Mouse (Mus musculus) C2C12 (cell line): ENCODE results near the gene Krtap15.

Experiments used
- CEBPB ChIP-seq: IDR thresholded peaks from one replicate; pipeline ENCODE4 v1.6.1; 2011; ENCODE audit warnings: low read depth, mild to moderate bottlenecking, control low read depth, moderate library complexity
- CTCF ChIP-seq: IDR thresholded peaks from one replicate; pipeline ENCODE4 v1.5.1; 2011; ENCODE audit not compliant: control insufficient read depth, insufficient read depth, insufficient read length

GRCm38 (mm10) chr16:88864887-88865407, 44.9 kb downstream of the Krtap15 start:
- TF ChIP-seq CTCF (no peak), CEBPB (no peak)
